Mouse (Mus musculus) urinary bladder, postnatal 0 days (tissue): Measurements from ENCODE around the gene Wiz. TPM values are rescaled to one million over a fixed set of nuclear protein-coding genes. Genes with fewer than 3 reads are reported as not detected.

Experiments used
- microRNA-seq: library from miRNA; unstranded; fragments of <30 nt; microRNA quantifications from one replicate; pipeline ENCODE4, GENCODE M21; 2016
- polyA plus RNA-seq: library from polyadenylated mRNA; unstranded; fragments of >200 nt; fragmentation: Nextera tagmentation; extraction: Ambion mirVana; gene quantifications from 2 replicates; pipeline ENCODE4 v1.2.1, GENCODE M21; 2015

Gene Wiz
- polyA plus RNA-seq = 10.3 and 12.0 TPM in 2 replicates

GRCm38 (mm10) chr17:32389101-32389659, at the start of gene Wiz:
TSS of gene Wiz (minus strand) at chr17:32389439.

GRCm38 (mm10) chr17:32424034-32424433, 34.8 kb upstream of the Wiz start, which contains the start of gene Pglyrp2:
TSS of gene Pglyrp2 (minus strand) at chr17:32424167.

GRCm38 (mm10) chr17:32403417-32403816, 14.2 kb upstream of the Wiz start, which contains the start of gene Rasal3:
TSS of gene Rasal3 (minus strand) at chr17:32403583.

GRCm38 (mm10) chr17:32350382-32350983, 38.8 kb downstream of the Wiz start, which contains the start of gene Akap8l:
TSS of gene Akap8l (minus strand) at chr17:32350607.

GRCm38 (mm10) chr17:32320597-32321389, 68.4 kb downstream of the Wiz start, which contains the start of gene Akap8:
TSS of gene Akap8 (minus strand) at chr17:32321238.

Small RNAs within 50 kb of the gene (microRNA-seq; reads per million reads assigned to microRNA genes)
- not detected for gene Gm22201

Other genes with a start within 250 kb of the Wiz start
- 3.0 and 3.3 TPM in 2 replicates for gene Notch3, start 222.6 kb downstream of the Wiz start, polyA plus RNA-seq
- gene Ephx3, start 199.9 kb downstream of the Wiz start, polyA plus RNA-seq = 1.2 and 1.4 TPM in 2 replicates
- gene Brd4, start 104.7 kb downstream of the Wiz start, polyA plus RNA-seq = 35.7 and 41.3 TPM in 2 replicates
- gene Akap8, start 68.2 kb downstream of the Wiz start, polyA plus RNA-seq = 35.3 and 36.1 TPM in 2 replicates
- 31.8 and 36.6 TPM in 2 replicates for gene Akap8l, start 38.8 kb downstream of the Wiz start, polyA plus RNA-seq
- gene Rasal3, start 14.1 kb upstream of the Wiz start, polyA plus RNA-seq = 0.20 and 1.4 TPM in 2 replicates
- not detected in 2 replicates for gene Pglyrp2, start 34.7 kb upstream of the Wiz start, polyA plus RNA-seq
- 3.3 and 3.8 TPM in 2 replicates for gene Cyp4f39, start 63.3 kb upstream of the Wiz start, polyA plus RNA-seq
- 3.5 and 4.0 TPM in 2 replicates for gene Cyp4f17, start 116.6 kb upstream of the Wiz start, polyA plus RNA-seq
- gene Cyp4f16, start 147.1 kb upstream of the Wiz start, polyA plus RNA-seq = 13.7 and 14.1 TPM in 2 replicates
- 0.35 TPM in 1 of 2 replicates, not detected in the other for gene Cyp4f37, start 231.9 kb upstream of the Wiz start, polyA plus RNA-seq